Mouse (Mus musculus): ENCODE results near the gene Gtsf1l. TPM values are rescaled to one million over a fixed set of nuclear protein-coding genes. Genes with fewer than 3 reads are reported as not detected.
"Not testable (repeated sequence)": the region's sequence is repeated elsewhere in the genome, so short reads cannot be mapped to it uniquely, and the experiment has no call there.

Gene Gtsf1l
- polyA plus RNA-seq, 1 experiment from 2014 or later: 0.16 TPM

DNA sequence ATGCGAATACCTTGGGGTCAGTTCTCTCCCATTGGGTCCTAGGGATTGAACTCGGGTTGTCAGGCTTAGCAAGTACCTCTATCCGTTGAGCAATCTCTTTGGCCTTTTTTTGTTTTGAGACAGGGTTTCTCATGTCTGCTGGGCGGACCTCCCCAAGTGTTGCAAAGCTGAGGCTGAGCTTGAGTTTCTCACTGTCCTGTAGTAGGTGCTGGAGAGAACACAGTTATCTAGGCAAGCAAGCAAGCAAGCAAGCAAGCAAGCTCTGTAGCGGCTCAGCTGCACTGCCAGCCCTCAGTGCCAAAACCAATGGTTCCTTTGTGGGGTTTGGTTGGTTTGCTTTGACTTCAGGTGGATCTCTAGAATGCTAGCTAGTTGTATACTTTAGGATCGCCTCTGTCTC lies 27.0 kb downstream of the Gtsf1l start:
- WGBS: 83% methylated on average over 6 of the region's 6 CpGs
- no peaks in the 10 kb centered on the region for H3K9me3 ChIP-seq (ENCODE audit: control insufficient read depth, low read length)
- DNase-seq (ENCODE audit: low spot score) (no peak), ATAC-seq (ENCODE audit: low FRiP score, low TSS enrichment) (no peak)
- H3K27me3 ChIP-seq (ENCODE audit: control insufficient read depth, insufficient read depth, low read length): no peaks in the 10 kb centered on the region
- no peak for TF ChIP-seq CTCF (IDR thresholded peaks at IDR 0.05; ENCODE audit: low read depth)
- TF ChIP-seq EP300 (optimal IDR thresholded peaks at IDR 0.05): no peak
- H3K4me1 ChIP-seq (replicated peaks; ENCODE audit: control insufficient read depth, insufficient read depth): no peaks in the 10 kb centered on the region
- H3K36me3 ChIP-seq (ENCODE audit: control insufficient read depth, insufficient read depth, low read length): no peaks in the 10 kb centered on the region
- H3K4me3 ChIP-seq (ENCODE audit: low read depth, low read length): no peak overlapping the region
- no peak overlapping the region for H3K27ac ChIP-seq (replicated peaks)
- H3K4me2 ChIP-seq (replicated peaks; ENCODE audit: low read depth): no peak overlapping the region
- no peak overlapping the region for H3K9ac ChIP-seq (ENCODE audit: low read length)

DNA sequence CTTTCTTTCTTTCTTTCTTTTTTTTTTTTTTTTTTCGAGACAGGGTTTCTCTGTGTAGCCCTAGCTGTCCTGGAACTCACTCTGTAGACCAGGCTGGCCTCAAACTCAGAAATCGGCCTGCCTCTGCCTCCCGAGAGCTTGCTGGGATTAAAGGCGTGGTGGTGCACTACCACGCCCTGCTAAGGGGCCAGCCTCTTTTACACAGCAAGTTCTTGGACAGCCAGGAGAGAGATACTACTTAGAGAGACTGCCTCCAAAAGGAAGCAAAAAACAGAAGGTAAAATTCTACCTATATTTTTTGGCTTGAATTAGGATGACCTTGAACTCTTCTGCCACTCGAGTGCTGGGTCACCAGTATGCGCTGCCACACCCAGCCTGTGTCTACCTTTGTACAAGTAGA lies 28.7 kb downstream of the Gtsf1l start:
- H3K36me3 ChIP-seq (ENCODE audit: control insufficient read depth, insufficient read depth, low read length); H3K27ac ChIP-seq (replicated peaks); ATAC-seq (ENCODE audit: low FRiP score, low TSS enrichment); H3K4me3 ChIP-seq (ENCODE audit: low read depth, low read length); H3K4me1 ChIP-seq (replicated peaks; ENCODE audit: control insufficient read depth, insufficient read depth); H3K27me3 ChIP-seq (ENCODE audit: control insufficient read depth, insufficient read depth, low read length); H3K4me2 ChIP-seq (replicated peaks; ENCODE audit: low read depth); H3K9ac ChIP-seq (ENCODE audit: low read length); DNase-seq (ENCODE audit: low spot score); H3K9me3 ChIP-seq (ENCODE audit: control insufficient read depth, low read length): not testable (repeated sequence)
- 73% methylated on average over 6 of the region's 7 CpGs for WGBS

DNA sequence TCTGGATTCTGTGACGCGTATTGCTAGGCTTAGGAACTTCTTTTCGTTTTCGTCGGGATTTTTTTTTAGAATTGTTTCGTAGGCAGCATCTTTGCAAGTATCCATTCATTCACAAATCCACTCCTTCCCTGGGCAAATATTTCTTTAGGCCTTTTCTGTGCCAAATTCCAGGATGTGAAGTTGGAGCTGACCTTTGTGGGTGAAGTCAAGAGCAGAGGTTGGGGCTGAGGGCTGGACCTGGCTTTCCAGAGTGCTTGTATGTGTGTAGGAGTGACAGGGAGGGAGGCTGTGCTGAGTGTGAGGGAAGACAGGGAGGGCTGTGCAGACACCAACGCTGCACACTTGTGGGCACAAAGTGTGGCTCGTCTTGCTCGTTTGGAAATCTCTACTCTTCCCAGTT lies 31.1 kb downstream of the Gtsf1l start:
- DNase-seq (ENCODE audit: low spot score) (no peak), ATAC-seq (ENCODE audit: low FRiP score, low TSS enrichment) (no peak)
- 61% methylated on average over 9 of the region's 9 CpGs for WGBS
- H3K9ac ChIP-seq (ENCODE audit: low read length): no peak overlapping the region
- peaks cover 4% of the 10 kb centered on the region for H3K4me1 ChIP-seq (replicated peaks; ENCODE audit: control insufficient read depth, insufficient read depth)
- H3K36me3 ChIP-seq (ENCODE audit: control insufficient read depth, insufficient read depth, low read length): no peaks in the 10 kb centered on the region
- H3K4me3 ChIP-seq (ENCODE audit: low read depth, low read length): no peak overlapping the region
- no peak overlapping the region for H3K4me2 ChIP-seq (replicated peaks; ENCODE audit: low read depth)
- TF ChIP-seq CTCF (IDR thresholded peaks at IDR 0.05; ENCODE audit: low read depth): no peak
- TF ChIP-seq EP300 (optimal IDR thresholded peaks at IDR 0.05): no peak
- no peaks in the 10 kb centered on the region for H3K9me3 ChIP-seq (ENCODE audit: control insufficient read depth, low read length)
- no peaks in the 10 kb centered on the region for H3K27me3 ChIP-seq (ENCODE audit: control insufficient read depth, insufficient read depth, low read length)
- H3K27ac ChIP-seq (replicated peaks): no peak overlapping the region

DNA sequence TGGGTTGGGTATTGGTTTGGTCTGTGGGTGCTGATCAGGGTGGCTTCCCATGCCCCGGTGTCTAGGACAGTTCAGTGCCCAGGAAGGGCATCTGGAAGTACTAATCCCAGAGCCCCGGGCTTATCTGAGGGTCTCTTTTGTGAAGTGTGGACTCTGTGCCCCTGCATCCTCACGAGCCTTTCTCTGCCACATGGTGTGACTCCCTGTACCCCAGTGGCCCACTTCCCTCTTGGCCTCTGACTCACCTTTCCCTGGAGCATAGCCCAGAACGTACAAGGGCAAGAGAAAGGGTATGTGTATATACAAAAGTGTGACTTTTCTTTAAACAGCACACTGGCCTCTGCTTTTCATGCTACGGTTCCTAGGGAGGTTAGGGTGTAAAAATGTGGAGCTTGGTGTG lies 31.9 kb downstream of the Gtsf1l start:
- Histone ChIP-seq H3K4me3 (ENCODE audit: low read depth, low read length) (peak overlapping the region; percentile 62), H3K9me3 (ENCODE audit: control insufficient read depth, low read length) (no peaks in the 10 kb centered on the region), H3K9ac (ENCODE audit: low read length) (0 out of 2 replicates have a peak overlapping the region, but pooled peaks have one; percentile 56), H3K4me2 (replicated peaks; ENCODE audit: low read depth) (peak overlapping the region; percentile 100), H3K27ac (replicated peaks) (no peak overlapping the region), H3K4me1 (replicated peaks; ENCODE audit: control insufficient read depth, insufficient read depth) (peaks cover 4% of the 10 kb centered on the region), H3K36me3 (ENCODE audit: control insufficient read depth, insufficient read depth, low read length) (no peaks in the 10 kb centered on the region), H3K27me3 (ENCODE audit: control insufficient read depth, insufficient read depth, low read length) (no peaks in the 10 kb centered on the region)
- 16% methylated on average over 5 of the region's 5 CpGs for WGBS
- no peak for DNase-seq (ENCODE audit: low spot score)
- ATAC-seq (ENCODE audit: low FRiP score, low TSS enrichment): no peak
- TF ChIP-seq CTCF (IDR thresholded peaks at IDR 0.05; ENCODE audit: low read depth) (no peak), EP300 (optimal IDR thresholded peaks at IDR 0.05) (no peak)

DNA sequence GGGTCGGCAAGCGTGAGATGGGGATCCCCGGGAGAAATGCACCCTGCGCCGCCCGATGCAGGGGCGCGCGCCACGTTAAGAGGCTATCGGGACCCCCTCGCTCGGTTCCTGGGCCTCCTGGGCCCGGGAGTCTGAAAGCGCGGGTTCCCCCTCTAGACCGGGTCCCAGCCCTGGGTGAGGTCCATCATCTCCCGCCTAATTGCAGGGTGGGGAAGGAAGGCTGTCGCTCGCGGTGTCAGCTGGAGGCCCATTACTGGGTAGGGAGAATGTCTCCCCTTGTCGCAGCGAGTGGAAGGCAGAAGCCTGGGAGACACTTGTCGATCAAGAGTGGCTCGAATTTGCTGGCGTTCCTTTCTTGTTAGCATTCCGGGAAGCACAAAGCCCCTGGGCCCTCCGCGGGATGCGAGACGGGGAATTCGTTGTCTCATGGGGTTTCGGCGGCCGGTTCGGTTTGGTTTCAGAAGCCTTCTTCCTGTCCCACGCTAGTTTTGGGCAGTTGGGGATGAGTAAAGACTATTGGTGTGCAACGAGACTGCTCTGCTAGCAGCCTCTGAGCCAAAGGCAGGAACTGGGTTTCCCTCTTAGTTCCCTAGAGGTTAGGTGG lies 32.7 kb downstream of the Gtsf1l start:
- Histone ChIP-seq H3K9ac (ENCODE audit: low read length) (peak overlapping the region; percentile 56), H3K27me3 (ENCODE audit: control insufficient read depth, insufficient read depth, low read length) (no peaks in the 10 kb centered on the region), H3K4me3 (ENCODE audit: low read depth, low read length) (peak overlapping the region; percentile 62), H3K36me3 (ENCODE audit: control insufficient read depth, insufficient read depth, low read length) (no peaks in the 10 kb centered on the region), H3K4me1 (replicated peaks; ENCODE audit: control insufficient read depth, insufficient read depth) (peaks cover 4% of the 10 kb centered on the region), H3K9me3 (ENCODE audit: control insufficient read depth, low read length) (no peaks in the 10 kb centered on the region), H3K27ac (replicated peaks) (no peak overlapping the region), H3K4me2 (replicated peaks; ENCODE audit: low read depth) (peak overlapping the region; percentile 100)
- WGBS: under 1% methylated on average over 37 of the region's 38 CpGs
- ATAC-seq (ENCODE audit: low FRiP score, low TSS enrichment) (no peak), DNase-seq (ENCODE audit: low spot score) (peak; percentile 25)
- TF ChIP-seq CTCF (IDR thresholded peaks at IDR 0.05; ENCODE audit: low read depth) (no peak), EP300 (optimal IDR thresholded peaks at IDR 0.05) (no peak)

DNA sequence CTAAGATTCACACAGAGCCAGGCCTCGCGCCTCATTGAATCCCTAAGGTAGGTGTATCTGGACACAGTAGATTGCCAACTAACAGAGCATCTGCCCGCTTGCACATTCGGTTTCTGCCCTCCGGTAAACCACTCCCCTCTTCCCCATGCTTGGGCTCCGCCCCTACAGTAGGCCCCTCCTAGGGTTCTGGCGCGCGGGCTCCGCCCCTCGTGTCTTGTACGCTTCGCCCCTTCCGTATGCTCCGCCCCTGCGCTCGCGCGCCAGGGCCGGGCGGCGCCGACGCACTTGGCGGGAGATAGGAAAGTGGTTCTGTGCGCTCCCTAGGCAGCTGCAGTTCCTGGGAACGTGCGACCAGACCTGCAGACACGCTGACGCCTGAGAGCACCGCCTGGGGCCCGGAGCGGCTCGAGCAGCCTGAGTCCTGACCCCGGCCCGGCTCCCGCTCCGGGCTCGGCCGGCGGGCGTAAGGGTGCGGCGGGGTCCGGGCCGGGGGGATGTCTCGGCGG lies 33.3 kb downstream of the Gtsf1l start, which contains the start of gene Mybl2:
TSS of gene Mybl2 (plus strand) at position 353 of the 506 bp plus-strand sequence.
- DNase-seq (ENCODE audit: low spot score) (peak; percentile 97), ATAC-seq (ENCODE audit: low FRiP score, low TSS enrichment) (peak; percentile 99)
- no peak within 1 kb of the TSS for H3K27ac ChIP-seq (replicated peaks)
- H3K36me3 ChIP-seq (ENCODE audit: control insufficient read depth, insufficient read depth, low read length): no peaks in the 10 kb centered on the region
- no peaks in the 10 kb centered on the region for H3K27me3 ChIP-seq (ENCODE audit: control insufficient read depth, insufficient read depth, low read length)
- TF ChIP-seq CTCF (IDR thresholded peaks at IDR 0.05; ENCODE audit: low read depth) (no peak), EP300 (optimal IDR thresholded peaks at IDR 0.05) (no peak)
- H3K9me3 ChIP-seq (ENCODE audit: control insufficient read depth, low read length): no peaks in the 10 kb centered on the region
- peak within 1 kb of the TSS; percentile 100 for H3K4me2 ChIP-seq (replicated peaks; ENCODE audit: low read depth)
- peak within 1 kb of the TSS; percentile 62 for H3K4me3 ChIP-seq (ENCODE audit: low read depth, low read length)
- under 1% methylated on average over 47 of the region's 48 CpGs for WGBS
- H3K4me1 ChIP-seq (replicated peaks; ENCODE audit: control insufficient read depth, insufficient read depth): peaks cover 4% of the 10 kb centered on the region
- H3K9ac ChIP-seq (ENCODE audit: low read length): peak within 1 kb of the TSS; percentile 56
